Mouse (Mus musculus): ENCODE results near the gene Hs1bp3.
A peak's percentile ranks its signal among the peaks of the same experiment; 100 is the strongest.

Hs1bp3 gene

GRCm38 (mm10) chr12:8359418-8360112 lies 46.3 kb downstream of the Hs1bp3 start:
- ATAC-seq (ENCODE audit: low TSS enrichment) = no peak

DNA sequence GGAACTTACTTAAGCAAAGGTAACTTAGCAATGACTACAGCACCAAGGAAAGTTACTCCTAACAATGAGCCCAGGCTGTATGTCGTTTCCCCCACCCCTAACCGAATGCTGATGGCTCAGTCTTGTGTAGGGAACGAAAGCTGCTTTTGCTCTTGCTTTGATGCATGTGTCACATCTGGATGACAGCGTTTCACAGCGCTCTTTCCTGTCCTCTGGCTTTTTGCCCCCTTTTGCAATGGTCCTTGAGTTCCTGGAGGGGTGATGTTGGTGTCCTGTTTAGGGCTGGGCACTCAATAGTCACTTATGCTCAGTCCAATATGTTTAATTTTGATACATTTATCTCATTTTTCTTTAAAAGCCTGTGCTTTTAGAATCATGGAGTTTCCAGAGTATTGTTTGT lies 48.6 kb downstream of the Hs1bp3 start:
- no peak for ATAC-seq (ENCODE audit: low TSS enrichment)

DNA sequence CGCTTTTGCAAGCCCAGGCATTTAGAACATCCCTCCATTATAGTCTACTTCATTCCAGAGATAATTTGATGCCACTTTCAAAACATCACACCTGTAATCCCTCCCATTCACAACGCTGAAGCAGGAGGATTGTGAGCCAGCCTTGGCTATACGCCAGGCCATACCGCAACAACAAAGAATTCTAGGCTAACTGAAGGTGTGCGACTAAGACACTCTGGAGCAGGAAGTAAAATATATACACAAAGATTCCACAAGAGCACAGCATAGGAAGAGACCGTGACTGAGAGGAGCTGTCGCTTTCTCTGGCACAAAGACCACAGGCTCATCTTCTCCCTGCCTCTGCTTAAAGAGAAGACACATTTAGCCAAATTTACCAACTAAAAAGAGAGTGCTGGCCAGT lies 49.2 kb downstream of the Hs1bp3 start:
- no peak for ATAC-seq (ENCODE audit: low TSS enrichment)

- peak; percentile 60 for ATAC-seq (ENCODE audit: low TSS enrichment)
These were observed 51.1 kb downstream of the Hs1bp3 start for GRCm38 (mm10) chr12:8364321-8364838.

GRCm38 (mm10) chr12:8365336-8365735 lies 52.1 kb downstream of the Hs1bp3 start:
- no peak for ATAC-seq (ENCODE audit: low TSS enrichment)

- ATAC-seq (ENCODE audit: low TSS enrichment) = no peak
These were observed 52.8 kb downstream of the Hs1bp3 start for GRCm38 (mm10) chr12:8365905-8366576.

DNA sequence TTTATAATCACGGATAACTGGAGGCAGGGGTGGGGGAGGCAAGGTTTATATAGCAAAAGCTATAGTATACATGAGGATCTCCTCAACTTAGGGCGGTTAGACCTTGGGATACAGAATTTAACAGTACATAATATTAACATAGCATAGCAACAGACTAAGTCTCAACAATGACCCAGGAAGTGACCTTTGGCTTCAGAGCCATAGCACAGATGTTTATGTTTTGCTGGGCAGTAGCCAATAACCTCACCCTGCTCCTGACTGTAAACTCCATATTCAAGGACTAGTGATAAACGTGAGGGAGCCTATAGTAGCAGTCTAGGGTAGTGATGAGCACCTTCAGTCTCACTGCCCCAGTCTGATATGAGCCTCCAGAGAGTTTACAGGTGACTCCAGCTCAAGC lies 53.5 kb downstream of the Hs1bp3 start:
- ATAC-seq (ENCODE audit: low TSS enrichment) = no peak

GRCm38 (mm10) chr12:8371746-8372510 lies 58.7 kb downstream of the Hs1bp3 start:
- no peak for ATAC-seq (ENCODE audit: low TSS enrichment)

DNA sequence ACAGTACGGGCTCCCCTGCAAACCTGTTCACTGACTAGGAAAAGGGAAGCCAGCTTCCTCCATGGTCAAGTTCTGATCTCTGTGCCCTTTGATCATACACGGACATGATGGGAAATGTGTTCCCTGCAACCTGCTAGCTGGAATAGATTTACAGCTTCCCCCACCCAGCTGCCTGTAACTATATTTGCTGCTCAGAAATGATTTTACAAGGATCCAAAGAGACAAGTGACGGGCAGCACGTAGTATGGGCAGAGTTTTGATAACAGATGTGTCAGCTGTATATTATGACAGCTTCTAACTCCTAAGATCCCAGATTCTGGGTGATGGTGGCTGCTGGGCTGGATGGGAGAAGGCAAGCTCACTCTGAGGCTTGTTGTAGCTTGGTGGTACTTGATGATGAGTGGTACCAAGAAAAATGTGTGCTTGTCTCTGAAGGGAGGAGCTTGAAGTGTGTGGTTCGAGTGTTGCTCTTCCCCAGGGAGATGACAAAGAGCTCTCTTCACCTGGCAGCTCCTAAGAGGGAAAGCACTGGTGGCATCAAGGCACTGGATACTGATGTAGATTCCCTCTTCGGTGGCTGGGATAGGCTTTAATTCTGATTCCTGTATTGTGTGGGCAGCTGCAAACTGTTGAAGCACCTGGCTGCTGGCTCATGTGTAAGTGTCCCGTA lies 59.4 kb downstream of the Hs1bp3 start:
- ATAC-seq (ENCODE audit: low TSS enrichment) = no peak

DNA sequence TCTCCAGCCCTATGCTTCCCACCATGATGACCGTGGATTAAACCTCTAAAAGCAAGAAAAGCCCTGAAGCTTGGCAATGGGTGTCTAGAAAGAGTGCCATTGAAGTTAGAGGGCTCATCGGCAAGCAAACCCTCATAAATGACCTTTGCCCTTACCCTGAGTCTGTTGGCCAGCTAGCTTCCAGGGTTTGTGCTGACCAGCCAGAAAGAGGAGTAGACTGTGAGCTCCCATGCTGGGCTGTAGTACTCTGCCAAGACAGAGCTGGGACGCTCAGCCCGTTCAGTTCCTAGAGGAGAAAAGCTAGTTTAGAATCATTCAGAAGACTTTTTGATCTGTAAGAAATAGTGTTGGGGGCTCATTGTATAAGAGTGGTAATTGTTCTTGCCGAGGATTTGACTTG lies 60.5 kb downstream of the Hs1bp3 start:
- no peak for ATAC-seq (ENCODE audit: low TSS enrichment)

GRCm38 (mm10) chr12:8377169-8377568 lies 63.9 kb downstream of the Hs1bp3 start:
- no peak for ATAC-seq (ENCODE audit: low TSS enrichment)

DNA sequence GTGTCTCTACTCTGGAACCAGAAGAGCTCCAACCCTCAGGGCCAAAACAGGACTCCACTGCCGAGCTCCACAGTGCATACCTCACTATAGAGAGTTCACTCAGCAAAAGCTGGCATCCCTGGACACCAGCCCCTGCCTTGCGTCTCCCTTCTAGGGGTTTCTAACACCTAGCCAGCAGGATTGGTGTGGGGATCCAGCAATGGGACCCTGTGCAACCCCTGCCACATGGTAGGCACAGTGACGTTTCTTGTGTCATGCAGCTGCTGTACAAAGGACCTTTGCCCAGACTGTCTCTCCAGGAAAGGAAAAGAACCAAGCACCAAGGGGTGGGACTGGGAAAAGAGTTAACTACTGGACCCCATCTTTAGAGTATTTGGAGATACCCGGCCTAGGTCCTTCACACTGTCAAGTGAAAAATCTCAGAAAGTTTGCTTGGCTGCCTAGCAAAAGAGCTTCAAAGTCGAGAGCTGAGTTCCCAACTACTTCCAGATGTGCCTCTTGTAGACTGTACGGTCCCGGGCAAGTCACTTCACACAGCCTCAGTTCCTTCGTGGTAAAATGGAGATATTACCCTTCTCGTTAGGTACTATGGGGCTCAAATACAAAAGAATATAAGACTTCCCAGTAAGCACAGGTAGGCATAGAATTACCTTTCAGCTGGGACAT lies 64.9 kb downstream of the Hs1bp3 start:
- no peak for ATAC-seq (ENCODE audit: low TSS enrichment)

DNA sequence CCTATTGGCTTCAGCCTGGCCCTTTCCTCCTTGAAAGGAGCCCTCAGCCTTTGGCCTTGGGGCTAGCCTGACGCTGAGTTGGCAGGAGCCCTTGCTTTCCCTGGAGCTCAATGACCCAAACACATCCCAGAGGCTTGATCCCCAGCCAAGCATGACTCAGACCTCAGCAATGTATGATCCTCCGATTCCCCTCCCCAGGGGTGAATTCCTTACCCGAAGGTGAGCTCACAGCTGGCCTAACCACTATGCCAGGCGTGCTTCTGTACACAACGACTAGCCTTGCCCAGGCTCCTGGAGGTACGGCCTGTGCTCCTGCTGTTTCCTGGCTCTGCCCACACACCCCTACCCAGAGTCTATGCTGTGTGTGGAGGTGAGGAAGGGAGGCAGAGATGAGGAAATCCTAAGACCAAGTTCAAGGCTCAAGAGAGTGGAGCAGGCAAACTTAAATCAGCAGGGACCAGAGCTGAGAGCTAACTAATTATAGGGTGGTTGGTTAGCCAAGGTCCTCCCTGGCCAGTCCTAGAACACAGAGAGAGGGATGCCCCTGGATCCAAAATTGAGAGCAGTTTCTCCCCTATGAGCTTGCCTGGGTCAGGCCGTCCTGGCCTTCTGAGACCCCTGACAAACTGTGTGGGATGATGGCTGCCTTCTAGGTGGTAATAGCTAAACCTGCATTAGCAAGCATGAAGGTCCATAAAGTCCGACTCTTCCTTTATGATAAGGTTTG lies 66.7 kb downstream of the Hs1bp3 start:
- peak; percentile 55; the same call in 1 of the 2 replicates for ATAC-seq (ENCODE audit: low TSS enrichment)

DNA sequence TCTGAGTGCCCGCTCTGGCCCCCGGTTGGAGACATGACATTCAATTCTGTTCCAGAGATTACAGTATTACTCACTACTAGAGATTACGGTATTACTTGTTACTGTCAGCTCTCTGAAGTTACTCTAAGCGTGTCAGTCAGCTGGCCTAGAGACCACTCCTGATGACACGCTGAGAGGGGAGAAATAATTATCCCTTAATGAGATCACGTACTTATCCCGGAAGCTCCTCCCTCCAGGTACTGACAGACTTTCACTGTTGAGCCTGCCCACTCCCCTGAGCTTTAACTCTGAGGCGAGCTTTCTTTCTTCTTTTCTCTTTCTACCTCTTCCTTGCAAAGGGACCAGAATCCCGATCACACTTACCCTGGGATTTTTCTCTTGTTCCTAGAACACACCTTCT lies 67.7 kb downstream of the Hs1bp3 start:
- ATAC-seq (ENCODE audit: low TSS enrichment) = no peak

DNA sequence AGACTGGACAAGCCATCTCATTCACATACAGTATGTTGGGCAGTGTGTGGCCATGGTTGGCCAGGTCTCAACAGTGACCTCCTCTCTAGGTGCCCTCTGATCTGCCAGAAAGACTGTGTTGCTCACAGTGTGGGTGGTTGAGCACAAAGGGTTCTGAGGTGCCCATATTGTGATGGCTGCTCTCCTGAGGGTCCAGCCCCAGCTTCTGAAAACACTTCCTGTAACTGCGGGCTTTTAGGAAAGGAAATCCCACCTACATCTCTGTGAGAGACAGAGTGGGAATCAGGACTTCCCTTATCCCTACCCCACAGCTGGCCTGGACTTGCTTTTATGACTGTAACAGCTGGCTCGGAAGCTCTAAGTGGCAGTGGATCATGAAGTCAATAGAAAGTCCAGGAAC lies 68.7 kb downstream of the Hs1bp3 start:
- ATAC-seq (ENCODE audit: low TSS enrichment) = no peak

GRCm38 (mm10) chr12:8383822-8384221 lies 70.6 kb downstream of the Hs1bp3 start:
- no peak for ATAC-seq (ENCODE audit: low TSS enrichment)

GRCm38 (mm10) chr12:8386451-8387011 lies 73.3 kb downstream of the Hs1bp3 start:
- no peak for ATAC-seq (ENCODE audit: low TSS enrichment)

DNA sequence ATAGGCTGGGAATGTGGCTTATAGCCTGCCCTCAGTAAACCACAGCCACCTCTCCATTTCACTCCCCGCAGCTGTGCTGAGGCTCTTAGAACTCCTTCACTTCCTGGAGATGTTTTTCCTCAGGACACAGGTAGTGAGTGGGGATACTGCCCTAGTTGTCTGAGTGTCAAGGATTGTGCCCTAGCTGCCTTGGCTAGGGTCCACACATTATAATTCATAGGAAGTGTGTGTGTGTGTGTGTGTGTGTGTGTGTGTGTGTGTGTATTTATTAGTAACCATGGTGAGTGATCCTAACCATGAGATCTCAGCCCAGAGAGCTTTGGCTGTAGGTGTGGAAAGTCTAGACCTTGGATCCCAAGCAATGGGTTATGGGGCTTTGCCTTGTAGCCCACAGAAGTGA lies 74.0 kb downstream of the Hs1bp3 start:
- no peak for ATAC-seq (ENCODE audit: low TSS enrichment)

DNA sequence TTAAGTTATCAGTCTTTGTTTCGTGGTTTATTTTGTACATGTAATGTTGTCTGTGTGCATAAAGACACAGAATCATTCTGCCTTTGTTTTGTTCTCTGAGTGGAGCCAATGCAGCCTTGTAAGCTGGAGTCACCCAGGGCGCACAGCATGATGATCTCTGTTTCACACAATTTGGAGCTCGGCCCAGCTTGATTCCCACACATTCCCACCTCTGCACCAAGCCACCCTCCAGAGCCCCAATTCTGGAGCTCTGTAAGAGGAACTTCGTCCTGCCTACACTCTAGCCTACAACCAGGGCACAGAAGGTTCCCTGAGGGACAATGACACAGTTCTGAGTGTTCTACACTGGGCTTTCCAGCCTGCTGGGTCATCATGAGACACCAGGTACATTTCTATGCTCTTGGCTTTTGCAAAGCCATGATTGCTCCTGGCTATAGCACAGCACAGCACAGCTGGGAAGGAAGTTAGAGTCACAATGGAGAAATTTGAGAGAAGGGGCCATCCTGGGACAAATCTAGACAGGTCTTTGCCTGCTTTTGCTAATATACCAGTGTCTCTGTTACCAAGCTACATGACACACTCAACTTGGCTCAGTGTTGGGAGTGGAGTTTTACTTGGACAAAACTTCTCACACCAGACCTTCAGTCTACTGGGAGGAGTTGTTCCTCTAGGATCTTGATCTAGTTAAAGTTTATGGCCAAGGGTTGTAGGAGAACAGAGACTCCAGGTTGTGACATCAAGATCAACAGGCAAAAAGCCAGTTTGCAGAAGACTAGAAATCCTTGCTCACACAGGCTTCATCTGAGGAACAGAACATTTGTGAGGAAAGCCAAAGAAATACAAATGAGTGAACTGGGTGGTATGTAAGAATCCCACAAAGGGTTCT lies 75.5 kb downstream of the Hs1bp3 start:
- peak; percentile 87 for ATAC-seq (ENCODE audit: low TSS enrichment)
